Mouse (Mus musculus) A20 (cell line): ENCODE measurements at regions not wholly inside any gene's neighbourhood (a gene's known extent, or its start where the extent isn't known, plus 50 kb on each side); places are given as distances from the start of the nearest gene placed in this dataset.

ENCODE experiments used
- DNase-seq: peaks from one replicate; pipeline ENCODE4 v3.0.0-alpha.2; 2011; ENCODE audit warnings: low read depth, low spot score

GRCm38 (mm10) chr9:41697611-41698467 lies 426.3 kb downstream of the Sorl1 start:
- DNase-seq = no peak

- DNase-seq = no peak
These were observed 426.9 kb downstream of the Sorl1 start for GRCm38 (mm10) chr9:41697160-41697559.

- DNase-seq = no peak
These were observed 441.2 kb downstream of the Sorl1 start for GRCm38 (mm10) chr9:41682911-41683310.

- no peak for DNase-seq
These were observed 448.4 kb downstream of the Sorl1 start for GRCm38 (mm10) chr9:41675656-41676055.

GRCm38 (mm10) chr9:41672958-41673357 lies 451.1 kb downstream of the Sorl1 start:
- DNase-seq = no peak

GRCm38 (mm10) chr9:41668741-41669140 lies 455.4 kb downstream of the Sorl1 start:
- DNase-seq = no peak

GRCm38 (mm10) chr9:41665000-41665685 lies 459.0 kb downstream of the Sorl1 start:
- no peak for DNase-seq

- no peak for DNase-seq
These were observed 463.5 kb downstream of the Sorl1 start for GRCm38 (mm10) chr9:41660576-41660975.

GRCm38 (mm10) chr9:41660011-41660410 lies 464.1 kb downstream of the Sorl1 start:
- DNase-seq = no peak

GRCm38 (mm10) chr9:41631564-41632205 lies 470.2 kb upstream of the Ubash3b start:
- peak; percentile 22 for DNase-seq

GRCm38 (mm10) chr9:41621341-41621740 lies 459.8 kb upstream of the Ubash3b start:
- no peak for DNase-seq

- no peak for DNase-seq
These were observed 452.5 kb upstream of the Ubash3b start for GRCm38 (mm10) chr9:41614002-41614401.

GRCm38 (mm10) chr9:41612802-41613550 lies 451.5 kb upstream of the Ubash3b start:
- no peak for DNase-seq

- DNase-seq = no peak
These were observed 450.9 kb upstream of the Ubash3b start for GRCm38 (mm10) chr9:41612452-41612795.

GRCm38 (mm10) chr9:41611534-41612451 lies 450.3 kb upstream of the Ubash3b start:
- peak; percentile 2 for DNase-seq

- DNase-seq = no peak
These were observed 448.9 kb upstream of the Ubash3b start for GRCm38 (mm10) chr9:41610347-41610746.

- DNase-seq = no peak
These were observed 444.6 kb upstream of the Ubash3b start for GRCm38 (mm10) chr9:41606136-41606535.

GRCm38 (mm10) chr9:41604916-41605315 lies 443.4 kb upstream of the Ubash3b start:
- DNase-seq = no peak

GRCm38 (mm10) chr9:41600778-41601177 lies 439.3 kb upstream of the Ubash3b start:
- no peak for DNase-seq

GRCm38 (mm10) chr9:41599874-41600273 lies 438.4 kb upstream of the Ubash3b start:
- DNase-seq = no peak

GRCm38 (mm10) chr9:41595749-41596148 lies 434.3 kb upstream of the Ubash3b start:
- DNase-seq = no peak
